Mouse (Mus musculus) embryonic fibroblast, embryonic 13.5 days (primary cell): ENCODE data around the gene Cox4i2. TPM values are rescaled to one million over a fixed set of nuclear protein-coding genes. Genes with fewer than 3 reads are reported as not detected.

Source experiments
- H3K27ac ChIP-seq: 2 replicates; pipeline ENCODE4 v1.5.1; 2012; ENCODE audit warnings: low read length, control low read depth, inconsistent platforms; ENCODE audit not compliant: insufficient read depth
- H3K4me1 ChIP-seq: 2 replicates; pipeline ENCODE4 v1.6.1; 2011; ENCODE audit warnings: low read length; ENCODE audit not compliant: control insufficient read depth, insufficient read depth
- H3K4me3 ChIP-seq: 2 replicates; pipeline ENCODE4 v1.5.1; 2011; ENCODE audit warnings: mild to moderate bottlenecking, control low read depth, low read length; ENCODE audit not compliant: insufficient read depth
- CTCF ChIP-seq: IDR thresholded peaks from 2 replicates; pipeline ENCODE4 v1.5.1; 2011; ENCODE audit warnings: mild to moderate bottlenecking, control low read depth, low read length, moderate library complexity, borderline replicate concordance; ENCODE audit not compliant: insufficient read depth
- POLR2A ChIP-seq: IDR thresholded peaks from 2 replicates; pipeline ENCODE4 v1.6.1; 2011; ENCODE audit warnings: low read depth, mild to moderate bottlenecking, control low read depth, low read length, moderate library complexity
- polyA plus RNA-seq: library from polyadenylated mRNA; stranded (reverse); fragments of >200 nt; gene quantifications from 2 replicates; pipeline ENCODE4 v1.2.4, GENCODE M21; 2011; ENCODE audit warnings: low read depth; ENCODE audit not compliant: missing spikeins, insufficient read length

Gene Cox4i2
- polyA plus RNA-seq, 1 experiment = 1.5 TPM

- Histone ChIP-seq H3K27ac (no peak overlapping the region; the same call in 1 of the 2 replicates), H3K4me1 (peaks cover 47% of the 10 kb centered on the region)
Measured at GRCm38 (mm10) chr2:152808178-152808577, 54.2 kb downstream of the Cox4i2 start.

GRCm38 (mm10) chr2:152810158-152810941 is 56.4 kb downstream of the Cox4i2 start:
- H3K4me3 ChIP-seq = no peak overlapping the region
- TF ChIP-seq CTCF (no peak), POLR2A (no peak)
- H3K27ac ChIP-seq = peak overlapping the region; percentile 93
- H3K4me1 ChIP-seq = peaks cover 44% of the 10 kb centered on the region

More at GRCm38 (mm10) chr2:152808178-152808577, 54.2 kb downstream of the Cox4i2 start:
- TF ChIP-seq CTCF (no peak), POLR2A (no peak)
- no peak overlapping the region for H3K4me3 ChIP-seq

- Histone ChIP-seq H3K4me3 (no peak overlapping the region), H3K27ac (peak overlapping the region; percentile 93), H3K4me1 (peaks cover 32% of the 10 kb centered on the region)
- no peak for TF ChIP-seq POLR2A
- TF ChIP-seq CTCF = no peak
Measured at GRCm38 (mm10) chr2:152811336-152812165, 57.6 kb downstream of the Cox4i2 start.

GRCm38 (mm10) chr2:152813232-152813631 is 59.3 kb downstream of the Cox4i2 start:
- H3K27ac ChIP-seq = no peak overlapping the region
- no peak overlapping the region for H3K4me3 ChIP-seq
- TF ChIP-seq CTCF (no peak), POLR2A (no peak)
- H3K4me1 ChIP-seq = peaks cover 36% of the 10 kb centered on the region

GRCm38 (mm10) chr2:152814213-152814874 is 60.4 kb downstream of the Cox4i2 start:
- TF ChIP-seq CTCF = no peak
- no peak for TF ChIP-seq POLR2A
- no peak overlapping the region for H3K4me3 ChIP-seq
- no peak overlapping the region for H3K27ac ChIP-seq
- peaks cover 39% of the 10 kb centered on the region for H3K4me1 ChIP-seq

Other genes with a start within 250 kb of the Cox4i2 start
- gene Defb26, start 242.5 kb upstream of the Cox4i2 start, polyA plus RNA-seq = not detected in 2 replicates
- gene Defb28, start 235.9 kb upstream of the Cox4i2 start, polyA plus RNA-seq = not detected in 2 replicates
- not detected in 2 replicates for gene Defb29, start 214.1 kb upstream of the Cox4i2 start, polyA plus RNA-seq
- not detected in 2 replicates for gene Gm17416, start 184.8 kb upstream of the Cox4i2 start, polyA plus RNA-seq
- gene Defb21, start 181.4 kb upstream of the Cox4i2 start, polyA plus RNA-seq = not detected in 2 replicates
- gene Defb19, start 173.9 kb upstream of the Cox4i2 start, polyA plus RNA-seq = not detected in 2 replicates
- not detected in 2 replicates for gene Defb45, start 154.8 kb upstream of the Cox4i2 start, polyA plus RNA-seq
- gene Defb36, start 149.8 kb upstream of the Cox4i2 start, polyA plus RNA-seq = not detected in 2 replicates
- gene Defb25, start 131.1 kb upstream of the Cox4i2 start, polyA plus RNA-seq = 1.9 and 2.0 TPM in 2 replicates
- 3.9 and 4.3 TPM in 2 replicates for gene Rem1, start 127.2 kb upstream of the Cox4i2 start, polyA plus RNA-seq
- 141 and 214 TPM in 2 replicates for gene H13, start 84.7 kb upstream of the Cox4i2 start, polyA plus RNA-seq
- 19.4 and 24.5 TPM in 2 replicates for gene Mcts2, start 67.1 kb upstream of the Cox4i2 start, polyA plus RNA-seq
- gene Id1, start 17.9 kb upstream of the Cox4i2 start, polyA plus RNA-seq = 49.1 and 67.7 TPM in 2 replicates
- gene Bcl2l1, start 77.6 kb downstream of the Cox4i2 start, polyA plus RNA-seq = 51.2 and 71.7 TPM in 2 replicates
- gene Tpx2, start 93.8 kb downstream of the Cox4i2 start, polyA plus RNA-seq = 62.3 and 82.9 TPM in 2 replicates
- gene Mylk2, start 157.2 kb downstream of the Cox4i2 start, polyA plus RNA-seq = 0.93 and 1.1 TPM in 2 replicates
- 12.2 and 30.1 TPM in 2 replicates for gene Foxs1, start 179.0 kb downstream of the Cox4i2 start, polyA plus RNA-seq
- gene Dusp15, start 197.5 kb downstream of the Cox4i2 start, polyA plus RNA-seq = 2.2 and 3.5 TPM in 2 replicates
- not detected in 2 replicates for gene Ttll9, start 208.3 kb downstream of the Cox4i2 start, polyA plus RNA-seq